Mouse (Mus musculus) heart, embryonic 11.5 days (tissue): Measurements from ENCODE around the gene Adh1. TPM values are rescaled to one million over a fixed set of nuclear protein-coding genes. Genes with fewer than 3 reads are reported as not detected.

Experiments
- ATAC-seq: fragments of 200-750 bp; cut with Nextera tagmentation; replicated peaks from 2 replicates; pipeline ENCODE4 v1.8.0; 2017; ENCODE audit warnings: moderate library complexity; ENCODE audit not compliant: insufficient number of reproducible peaks, low FRiP score, low TSS enrichment
- H3K27ac ChIP-seq: fragments of 300-500 bp; sonication (generic); 2 replicates; pipeline ENCODE4 v1.5.1; 2014; ENCODE audit warnings: mild to moderate bottlenecking, low read depth, low read length
- H3K27me3 ChIP-seq: fragments of 300-500 bp; sonication (generic); 2 replicates; pipeline ENCODE4 v1.6.1; 2014; ENCODE audit warnings: mild to moderate bottlenecking, low read length, mixed read lengths; ENCODE audit not compliant: control insufficient read depth, insufficient read depth
- H3K36me3 ChIP-seq: fragments of 300-500 bp; sonication (generic); 2 replicates; pipeline ENCODE4 v1.6.1; 2014; ENCODE audit warnings: mild to moderate bottlenecking, low read length, moderate library complexity, mixed read lengths; ENCODE audit not compliant: control insufficient read depth, insufficient read depth
- H3K4me1 ChIP-seq: fragments of 300-500 bp; sonication (generic); 2 replicates; pipeline ENCODE4 v1.6.1; 2014; ENCODE audit warnings: low read length; ENCODE audit not compliant: control insufficient read depth, insufficient read depth
- H3K4me2 ChIP-seq: fragments of 300-500 bp; sonication (generic); 2 replicates; pipeline ENCODE4 v1.6.1; 2014; ENCODE audit warnings: mild to moderate bottlenecking, moderate library complexity
- H3K4me3 ChIP-seq: fragments of 300-500 bp; sonication (generic); 2 replicates; pipeline ENCODE4 v1.5.1; 2014; ENCODE audit warnings: low read depth, low read length
- H3K9ac ChIP-seq: fragments of 300-500 bp; sonication (generic); 2 replicates; pipeline ENCODE4 v1.6.1; 2014; ENCODE audit warnings: mild to moderate bottlenecking, low read depth, low read length, moderate library complexity
- H3K9me3 ChIP-seq: fragments of 300-500 bp; sonication (generic); replicated peaks from 2 replicates; pipeline ENCODE4 v1.6.1; 2016; ENCODE audit warnings: low read length; ENCODE audit not compliant: control insufficient read depth
- WGBS: fragments of 180-500 bp; shearing (Covaris S2); extraction: QIAGEN DNeasy Blood & Tissue Kit; methylation state at CpG from one replicate; pipeline ENCODE4 v1.1.7; 2014; ENCODE audit not compliant: insufficient replicate concordance; 5-methylcytosine and 5-hydroxymethylcytosine counted together
- polyA plus RNA-seq: library from polyadenylated mRNA; unstranded; fragments of >200 nt; fragmentation: Nextera tagmentation; extraction: Ambion mirVana; gene quantifications from 2 replicates; pipeline ENCODE4 v1.2.1, GENCODE M21; 2014

Adh1 gene
- polyA plus RNA-seq, 1 experiment from 2014 or later, result 0.93 TPM

GRCm38 (mm10) chr3:138287686-138288085 lies 26.9 kb downstream of the Adh1 start:
- no peak overlapping the region for H3K4me2 ChIP-seq
- ATAC-seq, result no peak
- WGBS, result 79% methylated on average over 4 of the region's 4 CpGs

GRCm38 (mm10) chr3:138290672-138291071 lies 29.9 kb downstream of the Adh1 start:
- no peak overlapping the region for H3K9ac ChIP-seq
- no peaks in the 10 kb centered on the region for H3K27me3 ChIP-seq
- H3K4me2 ChIP-seq, result no peak overlapping the region
- no peaks in the 10 kb centered on the region for H3K4me1 ChIP-seq
- no peak overlapping the region for H3K4me3 ChIP-seq
- 80% methylated on average over 2 of the region's 2 CpGs for WGBS
- no peaks in the 10 kb centered on the region for H3K9me3 ChIP-seq
- H3K27ac ChIP-seq, result no peak overlapping the region
- no peaks in the 10 kb centered on the region for H3K36me3 ChIP-seq
- ATAC-seq, result no peak

More at GRCm38 (mm10) chr3:138287686-138288085, 26.9 kb downstream of the Adh1 start:
- Histone ChIP-seq H3K36me3 (no peaks in the 10 kb centered on the region), H3K27ac (no peak overlapping the region), H3K27me3 (no peaks in the 10 kb centered on the region), H3K4me3 (no peak overlapping the region), H3K9me3 (no peaks in the 10 kb centered on the region), H3K4me1 (no peaks in the 10 kb centered on the region), H3K9ac (no peak overlapping the region)

- no peaks in the 10 kb centered on the region for H3K9me3 ChIP-seq
- H3K4me3 ChIP-seq, result no peak overlapping the region
- H3K4me1 ChIP-seq, result no peaks in the 10 kb centered on the region
- no peak overlapping the region for H3K4me2 ChIP-seq
- H3K27ac ChIP-seq, result no peak overlapping the region
- no peak overlapping the region for H3K9ac ChIP-seq
- WGBS, result 90% methylated on average over 4 of the region's 4 CpGs
- H3K36me3 ChIP-seq, result no peaks in the 10 kb centered on the region
- no peak for ATAC-seq
- no peaks in the 10 kb centered on the region for H3K27me3 ChIP-seq
Measured at GRCm38 (mm10) chr3:138291529-138292117, 30.8 kb downstream of the Adh1 start.

- WGBS, result 83% methylated on average over 7 of the region's 7 CpGs
- H3K9ac ChIP-seq, result no peak overlapping the region
- H3K36me3 ChIP-seq, result no peaks in the 10 kb centered on the region
- ATAC-seq, result no peak
- no peaks in the 10 kb centered on the region for H3K4me1 ChIP-seq
- peaks cover 6% of the 10 kb centered on the region; the same call in 1 of the 2 replicates for H3K9me3 ChIP-seq
- no peak overlapping the region for H3K27ac ChIP-seq
- no peak overlapping the region for H3K4me3 ChIP-seq
- H3K4me2 ChIP-seq, result no peak overlapping the region
- H3K27me3 ChIP-seq, result no peaks in the 10 kb centered on the region
Measured at GRCm38 (mm10) chr3:138293298-138293895, 32.6 kb downstream of the Adh1 start.

GRCm38 (mm10) chr3:138300130-138300529 lies 39.3 kb downstream of the Adh1 start:
- peaks cover 7% of the 10 kb centered on the region; the same call in 1 of the 2 replicates for H3K9me3 ChIP-seq
- WGBS, result 85% methylated on average over 9 of the region's 9 CpGs

GRCm38 (mm10) chr3:138302676-138303075 lies 41.9 kb downstream of the Adh1 start:
- H3K4me3 ChIP-seq, result no peak overlapping the region
- H3K9me3 ChIP-seq, result peaks cover 7% of the 10 kb centered on the region; the same call in 1 of the 2 replicates
- 59% methylated on average over 4 of the region's 4 CpGs for WGBS
- no peak overlapping the region for H3K9ac ChIP-seq
- no peak overlapping the region for H3K4me2 ChIP-seq
- H3K36me3 ChIP-seq, result no peaks in the 10 kb centered on the region
- H3K27ac ChIP-seq, result no peak overlapping the region
- H3K27me3 ChIP-seq, result no peaks in the 10 kb centered on the region
- ATAC-seq, result no peak
- H3K4me1 ChIP-seq, result peaks cover 13% of the 10 kb centered on the region; the same call in 1 of the 2 replicates

More at GRCm38 (mm10) chr3:138300130-138300529, 39.3 kb downstream of the Adh1 start:
- no peaks in the 10 kb centered on the region for H3K36me3 ChIP-seq
- H3K9ac ChIP-seq, result no peak overlapping the region
- H3K4me2 ChIP-seq, result no peak overlapping the region
- no peak overlapping the region for H3K4me3 ChIP-seq
- ATAC-seq, result no peak
- no peak overlapping the region for H3K27ac ChIP-seq
- H3K27me3 ChIP-seq, result no peaks in the 10 kb centered on the region
- H3K4me1 ChIP-seq, result peaks cover 13% of the 10 kb centered on the region; the same call in 1 of the 2 replicates

GRCm38 (mm10) chr3:138303771-138304488 lies 43.1 kb downstream of the Adh1 start:
- peaks cover 13% of the 10 kb centered on the region; the same call in 1 of the 2 replicates for H3K4me1 ChIP-seq
- no peak for ATAC-seq
- H3K27ac ChIP-seq, result no peak overlapping the region
- H3K27me3 ChIP-seq, result no peaks in the 10 kb centered on the region
- H3K4me3 ChIP-seq, result no peak overlapping the region
- WGBS, result 59% methylated on average over 6 of the region's 6 CpGs
- no peak overlapping the region; the same call in 1 of the 2 replicates for H3K4me2 ChIP-seq
- no peaks in the 10 kb centered on the region for H3K36me3 ChIP-seq
- H3K9me3 ChIP-seq, result no peaks in the 10 kb centered on the region; the same call in 1 of the 2 replicates
- no peak overlapping the region for H3K9ac ChIP-seq

- Histone ChIP-seq H3K9me3 (no peaks in the 10 kb centered on the region), H3K9ac (no peak overlapping the region), H3K4me1 (peaks cover 13% of the 10 kb centered on the region; the same call in 1 of the 2 replicates), H3K27me3 (no peaks in the 10 kb centered on the region), H3K27ac (no peak overlapping the region), H3K4me3 (no peak overlapping the region), H3K4me2 (no peak overlapping the region; the same call in 1 of the 2 replicates), H3K36me3 (no peaks in the 10 kb centered on the region)
- no peak for ATAC-seq
- WGBS, result 26% methylated on average over 4 of the region's 4 CpGs
Measured at GRCm38 (mm10) chr3:138304489-138304871, 43.7 kb downstream of the Adh1 start.
